Mouse (Mus musculus) heart, embryonic 14.5 days (tissue): ENCODE measurements at regions not wholly inside any gene's neighbourhood (a gene's known extent, or its start where the extent isn't known, plus 50 kb on each side); places are given as distances from the start of the nearest gene placed in this dataset.

Experiments used
- ATAC-seq: fragments of 200-750 bp; cut with Nextera tagmentation; 2 replicates; pipeline ENCODE4 v1.8.0; 2017; ENCODE audit warnings: low read depth, moderate TSS enrichment; ENCODE audit not compliant: insufficient number of reproducible peaks, insufficient read depth, low FRiP score
- H3K27ac ChIP-seq, 2 experiments: fragments of 200-500 bp in 1 of 2; fragments of 300-500 bp in 1 of 2; sonication (generic) in 1 of 2; replicated peaks in 1 of 2; 2 replicates each; pipeline ENCODE4 v1.5.1; 2012 to 2014; ENCODE audit warnings: low read depth in 2 of 2, low read length in 2 of 2, control low read depth in 1 of 2, mild to moderate bottlenecking in 1 of 2, mixed read lengths in 1 of 2; ENCODE audit not compliant: control insufficient read depth in 1 of 2, insufficient read depth in 1 of 2
- H3K27me3 ChIP-seq: fragments of 300-500 bp; sonication (generic); 2 replicates; pipeline ENCODE4 v1.6.1; 2014; ENCODE audit warnings: mild to moderate bottlenecking, low read length, control low read depth; ENCODE audit not compliant: control insufficient read depth, insufficient read depth
- H3K36me3 ChIP-seq: fragments of 300-500 bp; sonication (generic); 2 replicates; pipeline ENCODE4 v1.6.1; 2014; ENCODE audit warnings: mild to moderate bottlenecking, control low read depth, low read length, mixed read lengths; ENCODE audit not compliant: control insufficient read depth, insufficient read depth
- H3K4me1 ChIP-seq, 2 experiments: fragments of 200-500 bp in 1 of 2; fragments of 300-500 bp in 1 of 2; sonication (generic) in 1 of 2; 2 replicates each; pipeline ENCODE4 v1.6.1; 2012 to 2014; ENCODE audit warnings: low read length in 2 of 2, control low read depth in 1 of 2, mixed read lengths in 1 of 2; ENCODE audit not compliant: control insufficient read depth in 2 of 2, insufficient read depth in 2 of 2
- H3K4me2 ChIP-seq: fragments of 300-500 bp; sonication (generic); 2 replicates; pipeline ENCODE4 v1.6.1; 2014; ENCODE audit warnings: mild to moderate bottlenecking, low read length
- H3K4me3 ChIP-seq, 2 experiments: fragments of 200-500 bp in 1 of 2; fragments of 300-500 bp in 1 of 2; sonication (generic) in 1 of 2; 2 replicates each; pipeline ENCODE4 v1.5.1; 2012 to 2014; ENCODE audit warnings: low read length in 2 of 2, mild to moderate bottlenecking in 2 of 2, control low read depth in 1 of 2, low read depth in 1 of 2, moderate library complexity in 1 of 2; ENCODE audit not compliant: control insufficient read depth in 1 of 2, insufficient read depth in 1 of 2
- H3K9ac ChIP-seq: fragments of 300-500 bp; sonication (generic); 2 replicates; pipeline ENCODE4 v1.6.1; 2014; ENCODE audit warnings: mild to moderate bottlenecking, low read length
- H3K9me3 ChIP-seq: fragments of 300-500 bp; sonication (generic); 2 replicates; pipeline ENCODE4 v1.6.1; 2016; ENCODE audit warnings: low read length, control low read depth; ENCODE audit not compliant: control insufficient read depth
- WGBS: fragments of 180-500 bp; shearing (Covaris S2); extraction: QIAGEN DNeasy Blood & Tissue Kit; methylation state at CpG from one replicate; pipeline ENCODE4 v1.1.7; 2014; 5-methylcytosine and 5-hydroxymethylcytosine counted together

DNA sequence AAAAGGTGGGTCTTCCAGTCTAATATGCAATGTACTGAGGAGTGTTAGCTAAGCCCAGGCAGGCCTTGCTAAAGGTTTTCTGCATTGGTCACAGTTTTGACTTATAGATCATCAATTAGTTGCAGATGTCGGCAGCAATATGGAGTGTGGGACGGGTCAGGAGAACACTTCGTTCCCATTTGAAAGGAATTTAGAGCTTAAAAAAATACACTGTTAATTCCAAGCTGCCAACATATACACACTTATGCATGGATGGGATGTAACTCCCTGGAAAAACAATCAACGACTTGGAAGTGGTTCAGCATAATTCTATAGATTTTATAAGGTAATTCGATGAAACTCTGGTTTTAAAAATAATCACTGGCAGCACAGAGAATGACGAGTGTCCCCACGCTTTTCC, 121.4 kb downstream of the Tmem30b start:
- H3K27me3 ChIP-seq: no peaks in the 10 kb centered on the region
- no peaks in the 10 kb centered on the region for H3K36me3 ChIP-seq

DNA sequence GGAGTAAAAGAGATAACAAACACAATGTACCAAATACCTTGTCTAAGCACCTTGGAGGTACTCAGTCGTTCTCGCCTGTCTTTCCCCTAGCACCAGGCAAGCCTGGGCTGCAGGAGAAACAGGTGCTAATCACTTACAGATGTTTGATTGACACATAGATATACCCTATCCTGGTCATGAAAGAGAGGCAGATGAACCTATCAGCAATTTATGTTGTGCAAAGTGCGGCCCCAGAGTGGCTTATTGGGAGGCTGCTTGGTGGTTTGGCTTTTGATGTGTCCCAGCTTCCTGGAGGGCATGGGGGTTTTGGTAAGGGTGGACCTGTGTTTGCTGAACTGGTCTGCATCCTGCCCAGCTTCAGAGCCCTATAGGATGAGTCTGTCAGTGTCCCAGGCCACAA, 129.1 kb downstream of the Tmem30b start:
- Histone ChIP-seq H3K4me2 (no peak overlapping the region), H3K9me3 (no peaks in the 10 kb centered on the region), H3K27ac (no peak overlapping the region), H3K4me3 (no peak overlapping the region), H3K4me1 (peaks cover 0 to 2% of the 10 kb centered on the region in 2 experiments; a peak in 1 of 4 replicates), H3K9ac (no peak overlapping the region), H3K36me3 (no peaks in the 10 kb centered on the region), H3K27me3 (no peaks in the 10 kb centered on the region)
- 81% methylated on average over 3 of the region's 3 CpGs for WGBS
- no peak for ATAC-seq

More for the DNA sequence above, 121.4 kb downstream of the Tmem30b start:
- Histone ChIP-seq H3K4me3 (no peak overlapping the region), H3K9ac (no peak overlapping the region), H3K4me2 (no peak overlapping the region), H3K27ac (no peak overlapping the region), H3K9me3 (no peaks in the 10 kb centered on the region), H3K4me1 (peaks cover 3 to 4% of the 10 kb centered on the region in 2 experiments; a peak in 3 of 4 replicates)
- ATAC-seq: no peak
- 87% methylated on average over 7 of the region's 7 CpGs for WGBS

DNA sequence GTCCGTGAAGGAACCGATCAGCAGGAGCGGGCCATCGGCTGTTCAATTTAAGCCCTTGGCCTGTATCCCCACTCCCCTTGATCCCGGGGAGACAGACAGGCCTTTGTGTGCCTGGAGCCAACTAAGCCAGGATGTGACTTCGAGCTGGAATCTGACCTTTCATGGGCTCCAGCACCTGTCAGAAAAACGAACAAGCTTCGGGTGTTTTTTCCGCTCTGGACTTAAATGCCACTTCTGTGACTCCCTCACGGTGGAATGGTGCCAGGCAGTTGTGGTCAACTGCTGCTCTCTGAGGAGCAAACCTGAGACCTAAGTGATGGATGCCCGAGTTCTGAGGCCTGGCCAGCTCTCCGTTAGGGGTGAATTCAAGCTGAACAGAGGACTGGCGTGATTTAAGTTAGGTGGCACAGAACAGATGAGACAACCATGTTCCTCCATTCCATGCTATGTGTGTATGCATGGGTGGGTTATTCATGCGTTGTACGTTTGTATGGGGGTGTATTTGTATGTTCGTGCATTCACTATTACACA, 129.8 kb downstream of the Tmem30b start:
- H3K4me3 ChIP-seq: no peak overlapping the region
- H3K9me3 ChIP-seq: no peaks in the 10 kb centered on the region
- peaks cover under 1 to 2% of the 10 kb centered on the region in 2 experiments; a peak in 2 of 4 replicates for H3K4me1 ChIP-seq
- H3K36me3 ChIP-seq: no peaks in the 10 kb centered on the region
- H3K9ac ChIP-seq: no peak overlapping the region
- H3K4me2 ChIP-seq: no peak overlapping the region
- H3K27ac ChIP-seq: no peak overlapping the region
- ATAC-seq: no peak
- no peaks in the 10 kb centered on the region for H3K27me3 ChIP-seq
- 65% methylated on average over 16 of the region's 16 CpGs for WGBS

DNA sequence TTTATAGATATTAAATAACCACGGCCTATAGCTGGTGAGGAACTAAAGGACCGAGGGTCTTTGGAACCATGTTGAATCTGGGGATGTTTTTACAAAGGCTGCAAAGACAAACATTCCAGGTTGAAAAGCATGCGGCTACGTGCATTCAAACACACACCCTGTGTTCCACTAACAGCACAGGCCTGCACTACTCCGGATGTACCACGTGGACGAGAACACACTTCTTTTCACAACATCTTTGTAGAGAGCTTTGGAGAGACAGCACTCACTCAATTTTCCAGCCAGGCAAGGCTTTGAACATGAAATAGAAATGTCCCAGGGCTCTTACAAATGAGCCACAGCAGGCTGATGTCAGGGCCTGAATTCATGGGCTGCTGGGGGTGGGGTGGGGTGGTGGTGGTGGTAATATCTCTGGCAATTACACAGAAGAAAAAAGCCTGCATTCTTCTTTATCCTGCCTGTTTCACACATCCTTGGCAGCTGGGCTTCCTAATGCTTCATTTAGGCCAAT, 129.3 kb downstream of the Slc38a6 start:
- 76% methylated on average over 7 of the region's 7 CpGs for WGBS
- Histone ChIP-seq H3K27ac (no peak overlapping the region), H3K4me1 (peaks cover 2 to 6% of the 10 kb centered on the region in 2 experiments), H3K4me3 (no peak overlapping the region), H3K9me3 (no peaks in the 10 kb centered on the region), H3K27me3 (no peaks in the 10 kb centered on the region), H3K36me3 (no peaks in the 10 kb centered on the region), H3K4me2 (no peak overlapping the region), H3K9ac (no peak overlapping the region)
- no peak for ATAC-seq

GRCm38 (mm10) chr12:73413439-73414196, 127.0 kb downstream of the Slc38a6 start:
- Histone ChIP-seq H3K4me3 (no peak overlapping the region), H3K4me1 (peaks cover 9 to 16% of the 10 kb centered on the region in 2 experiments), H3K9ac (no peak overlapping the region), H3K9me3 (no peaks in the 10 kb centered on the region), H3K27me3 (no peaks in the 10 kb centered on the region), H3K4me2 (no peak overlapping the region), H3K36me3 (no peaks in the 10 kb centered on the region), H3K27ac (no peak overlapping the region)
- WGBS: 73% methylated on average over 15 of the region's 15 CpGs
- no peak for ATAC-seq

- Histone ChIP-seq H3K27me3 (no peaks in the 10 kb centered on the region), H3K4me1 (peaks cover 14 to 21% of the 10 kb centered on the region in 2 experiments), H3K27ac (no peak overlapping the region), H3K36me3 (no peaks in the 10 kb centered on the region), H3K4me2 (no peak overlapping the region), H3K9ac (no peak overlapping the region), H3K9me3 (no peaks in the 10 kb centered on the region), H3K4me3 (no peak overlapping the region)
- ATAC-seq: no peak
- WGBS: 66% methylated on average over 4 of the region's 4 CpGs
Observed at GRCm38 (mm10) chr12:73412500-73412899, 125.9 kb downstream of the Slc38a6 start.

DNA sequence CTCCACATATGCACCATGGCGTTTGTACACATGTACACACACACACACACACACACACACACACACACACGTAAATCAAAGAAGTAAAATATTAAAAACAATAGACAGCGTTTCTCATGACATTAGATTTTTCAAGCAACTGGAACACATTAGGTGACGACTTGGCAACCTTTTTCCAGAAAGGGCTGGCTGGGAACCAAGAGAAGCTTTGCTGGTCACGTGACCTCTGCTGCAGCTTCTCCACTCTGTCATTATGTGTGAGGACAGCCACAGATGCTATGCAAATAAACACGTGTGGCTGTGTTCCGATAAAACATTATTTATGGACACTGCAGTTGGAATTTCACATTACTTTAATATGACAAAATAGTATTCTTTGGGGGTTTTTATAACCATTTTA, 124.3 kb downstream of the Slc38a6 start:
- Histone ChIP-seq H3K36me3 (no peaks in the 10 kb centered on the region), H3K27ac (no peak overlapping the region), H3K4me3 (no peak overlapping the region), H3K9ac (no peak overlapping the region), H3K27me3 (no peaks in the 10 kb centered on the region), H3K4me2 (no peak overlapping the region), H3K4me1 (peaks cover 13 to 21% of the 10 kb centered on the region in 2 experiments), H3K9me3 (no peaks in the 10 kb centered on the region)
- no peak for ATAC-seq
- WGBS: 47% methylated on average over 7 of the region's 7 CpGs
